Mouse (Mus musculus): ENCODE data around the gene Kifc1.

DNA sequence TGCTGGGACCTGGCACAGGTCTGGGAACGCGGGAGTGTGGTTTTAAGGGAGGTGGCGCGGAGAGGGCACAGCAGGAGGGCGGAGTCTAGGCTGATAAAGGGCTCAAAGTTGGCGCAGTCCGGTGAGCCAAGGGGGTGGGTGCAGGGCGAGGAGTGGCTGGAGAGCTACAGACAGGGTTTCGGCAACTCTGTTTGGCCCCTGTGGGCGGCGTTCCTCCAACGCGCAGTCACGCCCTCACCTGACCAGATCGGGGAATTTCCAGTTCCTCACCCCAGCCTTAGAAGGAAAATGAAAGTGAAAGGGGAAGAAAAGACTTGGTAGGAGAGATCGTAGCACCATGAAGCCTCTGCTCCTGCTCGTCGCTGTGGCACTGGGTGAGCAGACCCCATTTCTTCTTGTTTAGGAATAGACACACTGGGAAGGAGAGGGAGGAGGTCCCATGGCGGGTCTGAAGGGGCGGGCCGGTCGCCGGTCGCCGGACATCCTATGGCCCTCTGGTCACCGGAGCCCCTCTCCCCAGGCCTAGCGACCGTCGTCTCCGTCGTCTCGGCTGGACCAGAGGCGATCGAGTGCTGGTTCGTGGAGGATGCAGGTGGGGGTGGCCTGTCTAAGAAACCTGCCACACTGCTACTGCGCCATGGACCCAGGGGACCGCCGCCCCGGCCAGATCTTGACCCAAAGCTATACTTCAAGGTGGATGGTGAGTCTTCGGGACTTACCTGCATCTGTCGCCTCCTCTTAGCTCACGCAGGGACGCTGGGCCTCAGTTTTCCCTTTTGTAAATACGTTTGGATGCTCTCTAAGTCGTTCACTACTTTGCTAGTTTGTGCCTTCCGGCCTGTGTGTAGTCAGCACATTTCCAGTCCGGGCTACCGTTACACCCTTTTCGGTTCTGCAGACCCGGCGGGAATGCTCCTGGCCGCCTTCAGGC, 29.2 kb upstream of the Kifc1 start:
- TF ChIP-seq CTCF (conservative IDR thresholded peaks at IDR 0.05; ENCODE audit: low read length) (no peak; the same call in 1 of the 2 replicates), POU5F1 (IDR thresholded peaks at IDR 0.05; ENCODE audit: borderline replicate concordance, low read length) (no peak), NANOG (IDR thresholded peaks at IDR 0.05; ENCODE audit: borderline replicate concordance, low read length) (no peak)

All from E14TG2a.4 (cell line).